Mouse (Mus musculus): ENCODE measurements around the gene Tnfrsf1a. TPM values are rescaled to one million over a fixed set of nuclear protein-coding genes. Genes with fewer than 3 reads are reported as not detected.
A peak's percentile ranks its signal among the peaks of the same experiment; 100 is the strongest.

Tnfrsf1a gene
- polyA plus RNA-seq, 1 experiment from 2014 or later = 13.2 TPM

GRCm38 (mm10) chr6:125357334-125357733, 8.2 kb downstream of the Tnfrsf1a start:
- Histone ChIP-seq H3K36me3 (ENCODE audit: control insufficient read depth, insufficient read depth) (no peaks in the 10 kb centered on the region), H3K27me3 (replicated peaks; ENCODE audit: control insufficient read depth, insufficient read depth, low read length) (peaks cover 4% of the 10 kb centered on the region), H3K9ac (replicated peaks; ENCODE audit: low read depth, low read length) (no peak overlapping the region), H3K27ac (ENCODE audit: low read length) (no peak overlapping the region), H3K4me3 (replicated peaks; ENCODE audit: low read length) (no peak overlapping the region), H3K9me3 (ENCODE audit: control insufficient read depth, low read length) (no peaks in the 10 kb centered on the region), H3K4me2 (ENCODE audit: low read length) (no peak overlapping the region), H3K4me1 (replicated peaks; ENCODE audit: control insufficient read depth, insufficient read depth, low read length) (peaks cover 18% of the 10 kb centered on the region)
- ATAC-seq = no peak
- WGBS = 89% methylated on average over 15 of the region's 15 CpGs

- ATAC-seq = no peak
- no peaks in the 10 kb centered on the region for H3K36me3 ChIP-seq (ENCODE audit: control insufficient read depth, insufficient read depth)
- no peak overlapping the region for H3K4me3 ChIP-seq (replicated peaks; ENCODE audit: low read length)
- WGBS = 70% methylated on average over 9 of the region's 9 CpGs
- no peaks in the 10 kb centered on the region for H3K9me3 ChIP-seq (ENCODE audit: control insufficient read depth, low read length)
- no peak overlapping the region for H3K9ac ChIP-seq (replicated peaks; ENCODE audit: low read depth, low read length)
- no peak overlapping the region for H3K27ac ChIP-seq (ENCODE audit: low read length)
- peaks cover 21% of the 10 kb centered on the region for H3K4me1 ChIP-seq (replicated peaks; ENCODE audit: control insufficient read depth, insufficient read depth, low read length)
- peaks cover 25% of the 10 kb centered on the region for H3K27me3 ChIP-seq (replicated peaks; ENCODE audit: control insufficient read depth, insufficient read depth, low read length)
- H3K4me2 ChIP-seq (ENCODE audit: low read length) = no peak overlapping the region
Measured at GRCm38 (mm10) chr6:125359999-125360398, 10.8 kb downstream of the Tnfrsf1a start.

- ATAC-seq = no peak
- WGBS = 51% methylated on average over 9 of the region's 9 CpGs
- H3K4me2 ChIP-seq (ENCODE audit: low read length) = no peak overlapping the region; the same call in 1 of the 2 replicates
Measured at GRCm38 (mm10) chr6:125360846-125361245, 11.7 kb downstream of the Tnfrsf1a start.

GRCm38 (mm10) chr6:125361467-125362291, 12.5 kb downstream of the Tnfrsf1a start:
- ATAC-seq = peak; percentile 63
- Histone ChIP-seq H3K27me3 (replicated peaks; ENCODE audit: control insufficient read depth, insufficient read depth, low read length) (peaks cover 25% of the 10 kb centered on the region), H3K4me3 (replicated peaks; ENCODE audit: low read length) (peak overlapping the region; percentile 36), H3K4me1 (replicated peaks; ENCODE audit: control insufficient read depth, insufficient read depth, low read length) (peaks cover 17% of the 10 kb centered on the region), H3K27ac (ENCODE audit: low read length) (no peak overlapping the region), H3K9ac (replicated peaks; ENCODE audit: low read depth, low read length) (peak overlapping the region; percentile 49), H3K4me2 (ENCODE audit: low read length) (peak overlapping the region; percentile 60), H3K9me3 (ENCODE audit: control insufficient read depth, low read length) (0 out of 2 replicates have a peak, but pooled peaks cover 3% of the 10 kb centered on the region), H3K36me3 (ENCODE audit: control insufficient read depth, insufficient read depth) (no peaks in the 10 kb centered on the region)
- 9% methylated on average over 38 of the region's 38 CpGs for WGBS

More at GRCm38 (mm10) chr6:125360846-125361245, 11.7 kb downstream of the Tnfrsf1a start:
- H3K4me1 ChIP-seq (replicated peaks; ENCODE audit: control insufficient read depth, insufficient read depth, low read length) = peaks cover 17% of the 10 kb centered on the region
- H3K27me3 ChIP-seq (replicated peaks; ENCODE audit: control insufficient read depth, insufficient read depth, low read length) = peaks cover 25% of the 10 kb centered on the region
- no peaks in the 10 kb centered on the region for H3K36me3 ChIP-seq (ENCODE audit: control insufficient read depth, insufficient read depth)
- H3K9ac ChIP-seq (replicated peaks; ENCODE audit: low read depth, low read length) = no peak overlapping the region
- no peak overlapping the region for H3K27ac ChIP-seq (ENCODE audit: low read length)
- no peak overlapping the region for H3K4me3 ChIP-seq (replicated peaks; ENCODE audit: low read length)
- 0 out of 2 replicates have a peak, but pooled peaks cover 2% of the 10 kb centered on the region for H3K9me3 ChIP-seq (ENCODE audit: control insufficient read depth, low read length)

GRCm38 (mm10) chr6:125363021-125363420, 13.9 kb downstream of the Tnfrsf1a start:
- Histone ChIP-seq H3K36me3 (ENCODE audit: control insufficient read depth, insufficient read depth) (no peaks in the 10 kb centered on the region), H3K4me2 (ENCODE audit: low read length) (peak overlapping the region; percentile 30), H3K9ac (replicated peaks; ENCODE audit: low read depth, low read length) (no peak overlapping the region), H3K4me3 (replicated peaks; ENCODE audit: low read length) (peak overlapping the region; percentile 25), H3K27me3 (replicated peaks; ENCODE audit: control insufficient read depth, insufficient read depth, low read length) (peaks cover 25% of the 10 kb centered on the region), H3K27ac (ENCODE audit: low read length) (no peak overlapping the region), H3K9me3 (ENCODE audit: control insufficient read depth, low read length) (0 out of 2 replicates have a peak, but pooled peaks cover 3% of the 10 kb centered on the region), H3K4me1 (replicated peaks; ENCODE audit: control insufficient read depth, insufficient read depth, low read length) (peaks cover 17% of the 10 kb centered on the region)
- ATAC-seq = no peak
- WGBS = 19% methylated on average over 15 of the region's 15 CpGs

GRCm38 (mm10) chr6:125363451-125364242, 14.5 kb downstream of the Tnfrsf1a start:
- peaks cover 25% of the 10 kb centered on the region for H3K27me3 ChIP-seq (replicated peaks; ENCODE audit: control insufficient read depth, insufficient read depth, low read length)
- H3K27ac ChIP-seq (ENCODE audit: low read length) = no peak overlapping the region
- no peak for ATAC-seq
- 7% methylated on average over 23 of the region's 23 CpGs for WGBS
- H3K4me3 ChIP-seq (replicated peaks; ENCODE audit: low read length) = peak overlapping the region; percentile 25
- peaks cover 17% of the 10 kb centered on the region for H3K4me1 ChIP-seq (replicated peaks; ENCODE audit: control insufficient read depth, insufficient read depth, low read length)
- no peaks in the 10 kb centered on the region for H3K36me3 ChIP-seq (ENCODE audit: control insufficient read depth, insufficient read depth)
- peak overlapping the region; percentile 30 for H3K4me2 ChIP-seq (ENCODE audit: low read length)
- H3K9me3 ChIP-seq (ENCODE audit: control insufficient read depth, low read length) = 0 out of 2 replicates have a peak, but pooled peaks cover 3% of the 10 kb centered on the region
- no peak overlapping the region for H3K9ac ChIP-seq (replicated peaks; ENCODE audit: low read depth, low read length)

- peak; percentile 13; the same call in 1 of the 2 replicates for ATAC-seq
- Histone ChIP-seq H3K27me3 (replicated peaks; ENCODE audit: control insufficient read depth, insufficient read depth, low read length) (peaks cover 25% of the 10 kb centered on the region), H3K36me3 (ENCODE audit: control insufficient read depth, insufficient read depth) (no peaks in the 10 kb centered on the region), H3K9me3 (ENCODE audit: control insufficient read depth, low read length) (0 out of 2 replicates have a peak, but pooled peaks cover 3% of the 10 kb centered on the region), H3K4me2 (ENCODE audit: low read length) (no peak overlapping the region), H3K9ac (replicated peaks; ENCODE audit: low read depth, low read length) (no peak overlapping the region), H3K27ac (ENCODE audit: low read length) (no peak overlapping the region), H3K4me1 (replicated peaks; ENCODE audit: control insufficient read depth, insufficient read depth, low read length) (peaks cover 17% of the 10 kb centered on the region), H3K4me3 (replicated peaks; ENCODE audit: low read length) (no peak overlapping the region)
- 0% methylated on average over 8 of the region's 8 CpGs for WGBS
Measured at GRCm38 (mm10) chr6:125364448-125364847, 15.3 kb downstream of the Tnfrsf1a start.

GRCm38 (mm10) chr6:125365522-125365921, 16.4 kb downstream of the Tnfrsf1a start:
- H3K27ac ChIP-seq (ENCODE audit: low read length) = no peak overlapping the region
- peaks cover 25% of the 10 kb centered on the region for H3K27me3 ChIP-seq (replicated peaks; ENCODE audit: control insufficient read depth, insufficient read depth, low read length)
- peaks cover 17% of the 10 kb centered on the region for H3K4me1 ChIP-seq (replicated peaks; ENCODE audit: control insufficient read depth, insufficient read depth, low read length)
- no peak overlapping the region for H3K4me2 ChIP-seq (ENCODE audit: low read length)
- no peak for ATAC-seq
- no peaks in the 10 kb centered on the region for H3K36me3 ChIP-seq (ENCODE audit: control insufficient read depth, insufficient read depth)
- no peak overlapping the region for H3K9ac ChIP-seq (replicated peaks; ENCODE audit: low read depth, low read length)
- WGBS = 89% methylated on average over 5 of the region's 5 CpGs
- 0 out of 2 replicates have a peak, but pooled peaks cover 3% of the 10 kb centered on the region for H3K9me3 ChIP-seq (ENCODE audit: control insufficient read depth, low read length)
- no peak overlapping the region for H3K4me3 ChIP-seq (replicated peaks; ENCODE audit: low read length)

- peaks cover 25% of the 10 kb centered on the region for H3K27me3 ChIP-seq (replicated peaks; ENCODE audit: control insufficient read depth, insufficient read depth, low read length)
- H3K27ac ChIP-seq (ENCODE audit: low read length) = no peak overlapping the region
- H3K4me2 ChIP-seq (ENCODE audit: low read length) = no peak overlapping the region
- H3K36me3 ChIP-seq (ENCODE audit: control insufficient read depth, insufficient read depth) = no peaks in the 10 kb centered on the region
- H3K9me3 ChIP-seq (ENCODE audit: control insufficient read depth, low read length) = 0 out of 2 replicates have a peak, but pooled peaks cover 3% of the 10 kb centered on the region
- no peak for ATAC-seq
- peaks cover 16% of the 10 kb centered on the region for H3K4me1 ChIP-seq (replicated peaks; ENCODE audit: control insufficient read depth, insufficient read depth, low read length)
- 69% methylated on average over 1 of the region's 1 CpGs for WGBS
- H3K4me3 ChIP-seq (replicated peaks; ENCODE audit: low read length) = no peak overlapping the region
- no peak overlapping the region for H3K9ac ChIP-seq (replicated peaks; ENCODE audit: low read depth, low read length)
Measured at GRCm38 (mm10) chr6:125366133-125366532, 17.0 kb downstream of the Tnfrsf1a start.

Measured in forebrain, embryonic 16.5 days (tissue).